Mouse (Mus musculus): ENCODE measurements at regions not wholly inside any gene's neighbourhood (a gene's known extent, or its start where the extent isn't known, plus 50 kb on each side); places are given as distances from the start of the nearest gene placed in this dataset.

DNA sequence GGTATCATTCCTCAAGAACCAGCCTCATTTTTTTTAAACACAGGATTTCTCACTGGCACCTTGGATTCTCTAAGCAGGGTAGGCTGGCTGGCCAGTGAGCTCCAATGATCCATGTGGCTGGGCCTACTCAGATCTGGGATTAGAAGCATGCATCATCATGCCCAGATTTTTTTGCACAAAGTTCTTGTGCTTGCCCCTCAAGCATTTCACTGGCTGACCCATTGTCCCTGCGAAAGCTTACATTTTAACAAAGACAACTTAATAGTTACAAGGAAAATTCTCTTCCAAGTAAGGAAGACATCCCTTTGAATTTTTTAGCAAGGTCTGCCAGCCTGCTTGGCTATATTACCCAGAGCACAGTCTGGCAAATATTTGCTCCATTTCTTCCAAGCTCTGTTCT is 177.4 kb upstream of the Ddx18 start:
- no peak overlapping the region for H3K27ac ChIP-seq
- no peak overlapping the region for H3K4me3 ChIP-seq
- no peak overlapping the region for H3K4me2 ChIP-seq
- H3K36me3 ChIP-seq: no peaks in the 10 kb centered on the region
- 91% methylated on average over 1 of the region's 1 CpGs for WGBS
- no peaks in the 10 kb centered on the region for H3K9me3 ChIP-seq
- ATAC-seq (ENCODE audit: low FRiP score): no peak
- no peaks in the 10 kb centered on the region for H3K4me1 ChIP-seq (replicated peaks)
- no peaks in the 10 kb centered on the region for H3K27me3 ChIP-seq
- H3K9ac ChIP-seq: no peak overlapping the region

- 72% methylated on average over 11 of the region's 11 CpGs for WGBS
- H3K27me3 ChIP-seq: no peaks in the 10 kb centered on the region
- no peak overlapping the region for H3K27ac ChIP-seq
- H3K4me1 ChIP-seq (replicated peaks): peaks cover 12% of the 10 kb centered on the region
- no peak overlapping the region for H3K4me3 ChIP-seq
- H3K4me2 ChIP-seq: no peak overlapping the region
- H3K36me3 ChIP-seq: no peaks in the 10 kb centered on the region
- H3K9me3 ChIP-seq: no peaks in the 10 kb centered on the region
- no peak for ATAC-seq (ENCODE audit: low FRiP score)
- H3K9ac ChIP-seq: no peak overlapping the region
Measured at GRCm38 (mm10) chr1:121735113-121735719, 167.4 kb upstream of the Ddx18 start.

DNA sequence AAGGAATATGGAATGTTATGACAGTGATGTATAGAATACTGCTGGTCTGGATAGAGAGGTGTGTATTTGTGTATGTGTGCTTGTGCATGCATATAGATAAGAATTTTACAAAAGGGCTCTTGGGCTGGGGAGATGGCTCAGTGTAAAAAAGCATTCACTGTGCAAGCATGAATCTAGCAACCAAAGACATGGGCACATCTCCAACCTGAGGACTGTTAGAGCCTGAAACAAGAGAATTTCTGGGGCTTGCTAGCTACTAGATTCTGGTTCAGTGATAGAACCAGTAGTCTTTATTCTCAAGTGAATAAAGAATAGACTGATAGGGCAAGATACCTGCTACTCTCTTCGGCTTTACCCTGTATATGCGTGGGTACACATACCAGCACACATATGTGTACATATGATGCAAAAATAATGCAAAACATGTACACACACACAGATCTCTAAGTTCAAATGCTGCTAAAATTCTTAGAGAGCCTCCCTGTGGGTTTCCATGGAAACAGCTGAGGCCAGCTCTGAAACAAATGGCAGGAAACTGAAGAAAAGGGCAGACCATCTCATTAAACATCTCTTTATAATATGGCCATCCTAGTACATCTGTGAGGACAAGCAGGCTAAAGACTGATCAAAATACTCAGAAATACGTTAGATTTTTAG is 166.8 kb upstream of the Ddx18 start:
- peaks cover 12% of the 10 kb centered on the region for H3K4me1 ChIP-seq (replicated peaks)
- H3K27ac ChIP-seq: peak overlapping the region; percentile 35; the same call in 1 of the 2 replicates
- H3K36me3 ChIP-seq: no peaks in the 10 kb centered on the region
- no peak overlapping the region for H3K9ac ChIP-seq
- no peaks in the 10 kb centered on the region for H3K27me3 ChIP-seq
- H3K4me2 ChIP-seq: no peak overlapping the region
- no peaks in the 10 kb centered on the region for H3K9me3 ChIP-seq
- 70% methylated on average over 3 of the region's 3 CpGs for WGBS
- peak; percentile 57; the same call in 1 of the 2 replicates for ATAC-seq (ENCODE audit: low FRiP score)
- H3K4me3 ChIP-seq: no peak overlapping the region

DNA sequence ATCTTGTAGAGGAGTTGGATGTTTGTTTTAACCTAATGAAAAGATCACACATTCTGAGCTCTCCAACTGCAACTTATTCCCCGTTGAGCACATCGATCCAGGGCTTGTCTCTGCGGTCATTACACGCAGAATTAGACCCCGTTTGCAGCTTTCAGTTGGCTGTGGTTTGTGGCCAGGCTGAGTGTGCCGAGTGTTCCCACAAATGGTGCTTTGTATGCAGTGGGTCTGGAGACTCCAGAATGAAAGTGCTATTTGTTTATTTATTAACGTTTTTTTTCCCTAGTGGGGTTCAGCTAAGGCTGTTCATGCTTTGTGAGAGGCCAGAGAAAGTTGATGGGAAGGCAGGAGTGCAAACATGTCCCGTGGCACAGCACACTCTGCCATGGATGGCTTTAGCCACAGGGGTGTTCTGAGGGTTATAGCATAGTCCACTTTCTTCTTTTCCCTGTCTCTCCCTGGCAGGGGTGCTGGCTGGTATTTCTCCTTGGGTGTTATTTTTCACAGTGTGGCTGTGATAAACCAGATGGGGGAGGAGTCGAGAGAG is 141.6 kb upstream of the Ddx18 start:
- no peaks in the 10 kb centered on the region for H3K36me3 ChIP-seq
- H3K27me3 ChIP-seq: no peaks in the 10 kb centered on the region
- H3K27ac ChIP-seq: no peak overlapping the region
- H3K4me2 ChIP-seq: no peak overlapping the region
- H3K4me3 ChIP-seq: no peak overlapping the region
- no peaks in the 10 kb centered on the region for H3K9me3 ChIP-seq
- no peak overlapping the region for H3K9ac ChIP-seq
- no peaks in the 10 kb centered on the region for H3K4me1 ChIP-seq (replicated peaks)
- WGBS: 83% methylated on average over 9 of the region's 9 CpGs
- ATAC-seq (ENCODE audit: low FRiP score): no peak

DNA sequence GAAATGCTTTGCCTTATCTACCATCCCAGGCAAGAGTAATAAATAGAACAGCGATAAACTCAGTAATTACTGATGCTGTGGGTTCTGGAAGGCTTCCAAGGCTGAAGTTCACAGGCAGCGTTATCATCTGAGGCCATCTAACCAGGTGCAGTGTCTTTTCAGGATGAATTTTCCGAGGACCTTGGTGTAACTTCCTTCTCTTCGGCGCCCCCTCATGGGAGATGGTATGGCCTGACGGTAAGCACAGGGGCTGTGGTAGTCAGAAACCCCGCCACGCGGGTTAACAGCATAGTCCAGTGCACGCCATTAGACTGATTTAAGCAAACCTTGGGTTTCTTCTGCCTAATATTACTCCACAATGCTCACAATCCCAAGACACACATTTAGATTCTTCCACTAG is 140.5 kb upstream of the Ddx18 start:
- Histone ChIP-seq H3K4me3 (no peak overlapping the region), H3K9ac (no peak overlapping the region), H3K4me1 (replicated peaks) (no peaks in the 10 kb centered on the region), H3K27ac (no peak overlapping the region), H3K36me3 (no peaks in the 10 kb centered on the region), H3K4me2 (no peak overlapping the region), H3K9me3 (no peaks in the 10 kb centered on the region), H3K27me3 (no peaks in the 10 kb centered on the region)
- 69% methylated on average over 10 of the region's 10 CpGs for WGBS
- no peak for ATAC-seq (ENCODE audit: low FRiP score)

DNA sequence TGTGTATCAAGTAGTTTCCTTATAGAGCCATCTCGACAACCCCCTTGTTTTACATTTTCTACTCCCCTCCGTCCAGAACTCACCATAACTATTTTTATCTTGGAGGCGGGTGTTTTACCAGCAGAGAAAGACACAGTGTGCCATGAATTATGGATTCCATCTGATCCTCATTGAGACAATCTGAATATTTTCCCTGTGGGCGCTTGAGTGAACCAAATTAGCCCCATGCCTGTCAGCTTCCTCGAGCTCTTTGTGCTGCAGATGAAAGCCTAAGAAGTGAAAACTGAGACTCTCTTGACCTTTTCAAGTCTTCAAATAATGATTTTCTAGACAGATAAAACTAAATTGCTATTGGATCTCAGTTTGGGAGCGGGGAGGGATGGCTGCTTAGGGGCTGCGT is 134.0 kb upstream of the Ddx18 start:
- Histone ChIP-seq H3K27ac (no peak overlapping the region), H3K9me3 (no peaks in the 10 kb centered on the region), H3K4me2 (no peak overlapping the region), H3K27me3 (no peaks in the 10 kb centered on the region), H3K4me1 (replicated peaks) (no peaks in the 10 kb centered on the region), H3K9ac (no peak overlapping the region), H3K36me3 (no peaks in the 10 kb centered on the region), H3K4me3 (no peak overlapping the region)
- no peak for ATAC-seq (ENCODE audit: low FRiP score)
- WGBS: 54% methylated on average over 7 of the region's 7 CpGs

- Histone ChIP-seq H3K9me3 (no peaks in the 10 kb centered on the region), H3K4me3 (no peak overlapping the region), H3K27me3 (no peaks in the 10 kb centered on the region), H3K27ac (no peak overlapping the region), H3K36me3 (no peaks in the 10 kb centered on the region), H3K4me1 (replicated peaks) (no peaks in the 10 kb centered on the region), H3K4me2 (no peak overlapping the region), H3K9ac (no peak overlapping the region)
- no peak for ATAC-seq (ENCODE audit: low FRiP score)
- 88% methylated on average over 1 of the region's 1 CpGs for WGBS
Measured at GRCm38 (mm10) chr1:121653901-121654300, 86.1 kb upstream of the Ddx18 start.

- Histone ChIP-seq H3K27me3 (no peaks in the 10 kb centered on the region), H3K36me3 (no peaks in the 10 kb centered on the region), H3K9me3 (no peaks in the 10 kb centered on the region), H3K27ac (no peak overlapping the region), H3K4me1 (replicated peaks) (no peaks in the 10 kb centered on the region), H3K4me3 (no peak overlapping the region), H3K9ac (no peak overlapping the region), H3K4me2 (no peak overlapping the region)
- WGBS: 92% methylated on average over 3 of the region's 3 CpGs
- no peak for ATAC-seq (ENCODE audit: low FRiP score)
Measured at GRCm38 (mm10) chr1:121650071-121650470, 82.3 kb upstream of the Ddx18 start.

DNA sequence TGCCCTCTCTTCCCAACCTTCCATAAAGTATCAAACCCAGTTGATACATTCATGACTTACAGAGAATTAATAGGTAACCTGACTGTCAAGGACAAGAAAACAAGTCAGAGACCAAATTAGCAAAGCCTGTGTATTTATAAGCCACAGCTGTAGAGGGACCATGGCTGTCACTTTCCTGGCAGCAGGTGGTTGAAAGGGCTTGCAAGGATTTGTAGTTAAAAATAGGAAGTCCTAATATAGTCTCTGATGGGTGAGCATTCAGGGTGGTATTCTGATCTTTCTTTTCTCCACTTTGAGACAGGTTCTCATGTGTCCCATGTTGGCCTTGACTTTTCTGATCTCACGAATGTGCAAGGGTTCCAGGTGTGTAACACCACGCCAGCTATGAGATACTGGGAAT is 63.7 kb upstream of the Ddx18 start:
- ATAC-seq (ENCODE audit: low FRiP score): no peak
- no peak overlapping the region for H3K27ac ChIP-seq

DNA sequence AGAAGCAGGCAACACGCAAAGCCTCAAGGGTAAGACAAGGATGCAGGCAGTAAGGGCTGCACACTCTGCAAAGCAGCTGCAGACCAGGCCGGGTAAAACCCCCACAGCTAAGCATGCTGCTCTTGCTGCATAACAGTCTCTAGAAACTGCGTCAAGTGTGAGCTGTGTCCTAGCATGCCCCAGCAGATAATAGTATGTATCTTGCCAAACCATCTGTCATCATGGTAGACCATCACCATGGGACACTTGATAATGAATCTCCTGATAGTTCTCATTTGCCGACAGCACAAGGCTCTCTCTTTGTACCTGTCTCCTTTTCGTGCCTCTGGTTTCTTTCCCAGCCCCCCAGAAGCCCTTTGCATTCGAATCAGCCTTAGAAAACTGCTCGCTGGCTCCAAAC is 52.5 kb upstream of the Ddx18 start:
- no peak overlapping the region for H3K4me2 ChIP-seq
- no peak overlapping the region for H3K27ac ChIP-seq
- 62% methylated on average over 7 of the region's 7 CpGs for WGBS
- H3K27me3 ChIP-seq: no peaks in the 10 kb centered on the region
- no peak overlapping the region for H3K4me3 ChIP-seq
- H3K9me3 ChIP-seq: no peaks in the 10 kb centered on the region
- H3K4me1 ChIP-seq (replicated peaks): 0 out of 2 replicates have a peak, but pooled peaks cover 5% of the 10 kb centered on the region
- H3K9ac ChIP-seq: no peak overlapping the region
- no peaks in the 10 kb centered on the region for H3K36me3 ChIP-seq
- ATAC-seq (ENCODE audit: low FRiP score): no peak

More for the DNA sequence above, 63.7 kb upstream of the Ddx18 start:
- Histone ChIP-seq H3K9ac (no peak overlapping the region), H3K4me3 (no peak overlapping the region), H3K4me1 (replicated peaks) (no peaks in the 10 kb centered on the region), H3K36me3 (no peaks in the 10 kb centered on the region), H3K4me2 (no peak overlapping the region), H3K27me3 (no peaks in the 10 kb centered on the region), H3K9me3 (no peaks in the 10 kb centered on the region)
- WGBS: 92% methylated on average over 2 of the region's 2 CpGs

GRCm38 (mm10) chr1:121618550-121618949 is 50.8 kb upstream of the Ddx18 start:
- Histone ChIP-seq H3K27me3 (no peaks in the 10 kb centered on the region), H3K4me2 (no peak overlapping the region), H3K36me3 (no peaks in the 10 kb centered on the region), H3K4me3 (no peak overlapping the region), H3K9me3 (no peaks in the 10 kb centered on the region), H3K27ac (no peak overlapping the region), H3K4me1 (replicated peaks) (0 out of 2 replicates have a peak, but pooled peaks cover 5% of the 10 kb centered on the region), H3K9ac (no peak overlapping the region)
- no peak for ATAC-seq (ENCODE audit: low FRiP score)
